Comparison of ENCODE assay signal across 8 mouse cellular contexts in genomic region chr17:29492269-29493191, GRCm38 (mm10). TPM values are rescaled to one million over a fixed set of nuclear protein-coding genes. Genes with fewer than 3 reads are reported as not detected.
DNase-seq lines count a peak whose midpoint lies in the region; ATAC-seq lines count a peak whose summit lies in the region.

No protein-coding gene starts in this region.

- DNase-seq in CD4-positive, CD25-positive, alpha-beta regulatory T cell, adult 2 months (ENCODE audit: low read depth, low spot score): peak; percentile 94
- DNase-seq in adrenal gland, postnatal 4 days (ENCODE audit: low spot score in 2 of 2): peak; percentile 19 to 45
- DNase-seq in kidney, postnatal 10 days: peak; percentile 74
- DNase-seq in testis, postnatal 10 days (ENCODE audit: low spot score): peak; percentile 75

- peaks cover 23% of the 10 kb centered on the region for H3K4me1 ChIP-seq in heart, embryonic 15.5 days (replicated peaks)
- peaks cover 45% of the 10 kb centered on the region for H3K4me1 ChIP-seq in liver, embryonic 16.5 days (ENCODE audit: control insufficient read depth, low read depth, low read length)
- H3K4me1 ChIP-seq in neural tube, embryonic 12.5 days: peaks cover 22% of the 10 kb centered on the region

- H3K27me3 ChIP-seq in heart, embryonic 15.5 days: no peaks in the 10 kb centered on the region
- H3K27me3 ChIP-seq in liver, embryonic 16.5 days (ENCODE audit: control insufficient read depth, insufficient read depth, low read depth, low read length): no peaks in the 10 kb centered on the region
- H3K27me3 ChIP-seq in neural tube, embryonic 12.5 days (replicated peaks): no peaks in the 10 kb centered on the region

- peak overlapping the region; percentile 94 for H3K27ac ChIP-seq in heart, embryonic 15.5 days
- peak overlapping the region; percentile 98 for H3K27ac ChIP-seq in liver, embryonic 16.5 days (ENCODE audit: low read length)
- H3K27ac ChIP-seq in neural tube, embryonic 12.5 days: no peak overlapping the region; the same call in 1 of the 2 replicates

- no peaks in the 10 kb centered on the region for H3K9me3 ChIP-seq in heart, embryonic 15.5 days (replicated peaks)
- no peaks in the 10 kb centered on the region for H3K9me3 ChIP-seq in liver, embryonic 16.5 days (replicated peaks; ENCODE audit: control insufficient read depth, low read length)
- H3K9me3 ChIP-seq in neural tube, embryonic 12.5 days: no peaks in the 10 kb centered on the region

- peak overlapping the region; percentile 89 for H3K4me3 ChIP-seq in heart, embryonic 15.5 days
- H3K4me3 ChIP-seq in liver, embryonic 16.5 days (ENCODE audit: low read depth, low read length): peak overlapping the region; percentile 96
- H3K4me3 ChIP-seq in neural tube, embryonic 12.5 days: peak overlapping the region; percentile 92

- peak; percentile 38 for ATAC-seq in erythroblast, adult 5-6 weeks (replicated peaks; ENCODE audit: low FRiP score, poor library complexity, severe bottlenecking)
- no peak for ATAC-seq in heart, embryonic 15.5 days (replicated peaks; ENCODE audit: insufficient number of reproducible peaks, insufficient read depth, low FRiP score, low read depth)
- ATAC-seq in liver, embryonic 16.5 days (ENCODE audit: low read depth): no peak
- ATAC-seq in neural tube, embryonic 12.5 days (ENCODE audit: low FRiP score, low read depth): no peak

- peaks cover 15% of the 10 kb centered on the region for H3K36me3 ChIP-seq in heart, embryonic 15.5 days
- peaks cover 36% of the 10 kb centered on the region for H3K36me3 ChIP-seq in liver, embryonic 16.5 days (ENCODE audit: control insufficient read depth, insufficient read depth)
- peaks cover 16% of the 10 kb centered on the region for H3K36me3 ChIP-seq in neural tube, embryonic 12.5 days

- peak overlapping the region; percentile 66 for H3K4me2 ChIP-seq in heart, embryonic 15.5 days
- H3K4me2 ChIP-seq in liver, embryonic 16.5 days (ENCODE audit: low read depth, low read length): peak overlapping the region; percentile 70
- H3K4me2 ChIP-seq in neural tube, embryonic 12.5 days (replicated peaks): peak overlapping the region; percentile 91

- 3% methylated on average over 22 of the region's 22 CpGs for WGBS in heart, embryonic 15.5 days
- WGBS in liver, embryonic 16.5 days (ENCODE audit: insufficient replicate concordance): 1% methylated on average over 22 of the region's 22 CpGs
- WGBS in neural tube, embryonic 12.5 days: 1% methylated on average over 22 of the region's 22 CpGs

- peak overlapping the region; percentile 98 for H3K9ac ChIP-seq in heart, embryonic 15.5 days
- H3K9ac ChIP-seq in liver, embryonic 16.5 days (ENCODE audit: low read depth, low read length): peak overlapping the region; percentile 100
- H3K9ac ChIP-seq in neural tube, embryonic 12.5 days: peak overlapping the region; percentile 91

RNA-seq across cellular contexts. Expression of gene Pim1, which starts 2.0 kb away (rescaled TPM):
- total RNA-seq in adrenal gland, postnatal 4 days (2021): 10 to 100 TPM; 53.4 to 65.5 TPM
- total RNA-seq in erythroblast, adult 5-6 weeks (2015; ENCODE audit: low replicate concordance): 342 and 357 TPM in 2 replicates
- total RNA-seq in erythroblast, adult 5-6 weeks (2017; ENCODE audit: low replicate concordance): 725 and 933 TPM in 2 replicates
- 17.9 and 18.2 TPM in 2 replicates for polyA plus RNA-seq in heart, embryonic 15.5 days (2015; fragmentation: Nextera tagmentation; extraction: Ambion mirVana)
- polyA plus RNA-seq in liver, embryonic 16.5 days (2015; fragmentation: Nextera tagmentation; extraction: Ambion mirVana): 74.7 and 80.0 TPM in 2 replicates
- 20.3 and 21.2 TPM in 2 replicates for polyA plus RNA-seq in neural tube, embryonic 12.5 days (2016; fragmentation: Nextera tagmentation; extraction: Ambion mirVana)

RNA-seq across cellular contexts. Expression of gene Gm17657, which starts 56.9 kb away (rescaled TPM):
- total RNA-seq in adrenal gland, postnatal 4 days (2021): not detected
- total RNA-seq in erythroblast, adult 5-6 weeks (2015; ENCODE audit: low replicate concordance): 2.9 TPM in 1 of 2 replicates, not detected in the other
- not detected in 2 replicates for total RNA-seq in erythroblast, adult 5-6 weeks (2017; ENCODE audit: low replicate concordance)
- not detected in 2 replicates for polyA plus RNA-seq in heart, embryonic 15.5 days (2015; fragmentation: Nextera tagmentation; extraction: Ambion mirVana)
- not detected in 2 replicates for polyA plus RNA-seq in liver, embryonic 16.5 days (2015; fragmentation: Nextera tagmentation; extraction: Ambion mirVana)
- polyA plus RNA-seq in neural tube, embryonic 12.5 days (2016; fragmentation: Nextera tagmentation; extraction: Ambion mirVana): not detected in 2 replicates

RNA-seq across cellular contexts. Expression of gene Tbc1d22b, which starts 57.1 kb away (rescaled TPM):
- total RNA-seq in adrenal gland, postnatal 4 days (2021): 10 to 100 TPM; 27.3 to 29.0 TPM
- total RNA-seq in erythroblast, adult 5-6 weeks (2015; ENCODE audit: low replicate concordance): 3.7 and 4.4 TPM in 2 replicates
- total RNA-seq in erythroblast, adult 5-6 weeks (2017; ENCODE audit: low replicate concordance): 0.51 and 1.3 TPM in 2 replicates
- polyA plus RNA-seq in heart, embryonic 15.5 days (2015; fragmentation: Nextera tagmentation; extraction: Ambion mirVana): 8.5 and 13.0 TPM in 2 replicates
- polyA plus RNA-seq in liver, embryonic 16.5 days (2015; fragmentation: Nextera tagmentation; extraction: Ambion mirVana): 2.7 TPM in 2 replicates
- polyA plus RNA-seq in neural tube, embryonic 12.5 days (2016; fragmentation: Nextera tagmentation; extraction: Ambion mirVana): 21.9 and 26.9 TPM in 2 replicates

RNA-seq across cellular contexts. Expression of gene Tmem217, which starts 59.7 kb away (rescaled TPM):
- under 1 TPM in 1 of 2 experiments, not detected in 1; 0.50 TPM for total RNA-seq in adrenal gland, postnatal 4 days (2021)
- not detected in 2 replicates for total RNA-seq in erythroblast, adult 5-6 weeks (2015; ENCODE audit: low replicate concordance)
- not detected in 2 replicates for total RNA-seq in erythroblast, adult 5-6 weeks (2017; ENCODE audit: low replicate concordance)
- 0.62 and 1.0 TPM in 2 replicates for polyA plus RNA-seq in heart, embryonic 15.5 days (2015; fragmentation: Nextera tagmentation; extraction: Ambion mirVana)
- polyA plus RNA-seq in liver, embryonic 16.5 days (2015; fragmentation: Nextera tagmentation; extraction: Ambion mirVana): 0.22 TPM in 1 of 2 replicates, not detected in the other
- polyA plus RNA-seq in neural tube, embryonic 12.5 days (2016; fragmentation: Nextera tagmentation; extraction: Ambion mirVana): 1.2 and 2.5 TPM in 2 replicates

Comparison
In these comparisons a context has a peak if more than half of its experiments do, and no peak if none do; other contexts are left out.
1. DNase-seq: peak in every context shown above with its lines; median percentile 94 in CD4-positive, CD25-positive, alpha-beta regulatory T cell, adult 2 months; 75 in testis, postnatal 10 days; 74 in kidney, postnatal 10 days; 32 in adrenal gland, postnatal 4 days.